Mouse (Mus musculus) kidney, embryonic 14.5 days (tissue): ENCODE measurements around the gene Capn8. TPM values are rescaled to one million over a fixed set of nuclear protein-coding genes. Genes with fewer than 3 reads are reported as not detected.
A peak's percentile ranks its signal among the peaks of the same experiment; 100 is the strongest.

ENCODE experiments used
- ATAC-seq: fragments of 200-750 bp; cut with Nextera tagmentation; 2 replicates; pipeline ENCODE4 v1.8.0; 2017; ENCODE audit warnings: moderate number of reproducible peaks, mild to moderate bottlenecking, moderate TSS enrichment, moderate library complexity; ENCODE audit not compliant: low FRiP score, low TSS enrichment
- H3K27ac ChIP-seq: fragments of 300-500 bp; sonication (generic); 2 replicates; pipeline ENCODE4 v1.5.1; 2014; ENCODE audit warnings: low read depth, mild to moderate bottlenecking, low read length, moderate library complexity, mixed read lengths
- H3K27me3 ChIP-seq: fragments of 300-500 bp; sonication (generic); 2 replicates; pipeline ENCODE4 v1.6.1; 2014; ENCODE audit warnings: mild to moderate bottlenecking, low read length; ENCODE audit not compliant: control insufficient read depth, insufficient read depth
- H3K36me3 ChIP-seq: fragments of 300-500 bp; sonication (generic); 2 replicates; pipeline ENCODE4 v1.6.1; 2014; ENCODE audit warnings: low read length, mixed read lengths; ENCODE audit not compliant: control insufficient read depth, insufficient read depth
- H3K4me1 ChIP-seq: fragments of 300-500 bp; sonication (generic); 2 replicates; pipeline ENCODE4 v1.6.1; 2014; ENCODE audit warnings: low read length, mixed read lengths; ENCODE audit not compliant: control insufficient read depth, insufficient read depth
- H3K4me2 ChIP-seq: fragments of 300-500 bp; sonication (generic); replicated peaks from 2 replicates; pipeline ENCODE4 v1.6.1; 2014; ENCODE audit warnings: low read depth, mild to moderate bottlenecking, low read length
- H3K4me3 ChIP-seq: fragments of 300-500 bp; sonication (generic); 2 replicates; pipeline ENCODE4 v1.5.1; 2014; ENCODE audit warnings: mild to moderate bottlenecking, low read length
- H3K9ac ChIP-seq: fragments of 300-500 bp; sonication (generic); 2 replicates; pipeline ENCODE4 v1.6.1; 2014; ENCODE audit warnings: low read depth, mild to moderate bottlenecking, low read length, moderate library complexity
- H3K9me3 ChIP-seq: fragments of 300-500 bp; sonication (generic); 2 replicates; pipeline ENCODE4 v1.6.1; 2016; ENCODE audit warnings: low read length; ENCODE audit not compliant: control insufficient read depth
- WGBS: fragments of 180-500 bp; shearing (Covaris S2); extraction: QIAGEN DNeasy Blood & Tissue Kit; methylation state at CpG from one replicate; pipeline ENCODE4 v1.1.7; 2014; 5-methylcytosine and 5-hydroxymethylcytosine counted together
- polyA plus RNA-seq: library from polyadenylated mRNA; unstranded; fragments of >200 nt; fragmentation: Nextera tagmentation; extraction: Ambion mirVana; gene quantifications from 2 replicates; pipeline ENCODE4 v1.2.1, GENCODE M21; 2014

Gene Capn8
- polyA plus RNA-seq = not detected in 2 replicates

DNA sequence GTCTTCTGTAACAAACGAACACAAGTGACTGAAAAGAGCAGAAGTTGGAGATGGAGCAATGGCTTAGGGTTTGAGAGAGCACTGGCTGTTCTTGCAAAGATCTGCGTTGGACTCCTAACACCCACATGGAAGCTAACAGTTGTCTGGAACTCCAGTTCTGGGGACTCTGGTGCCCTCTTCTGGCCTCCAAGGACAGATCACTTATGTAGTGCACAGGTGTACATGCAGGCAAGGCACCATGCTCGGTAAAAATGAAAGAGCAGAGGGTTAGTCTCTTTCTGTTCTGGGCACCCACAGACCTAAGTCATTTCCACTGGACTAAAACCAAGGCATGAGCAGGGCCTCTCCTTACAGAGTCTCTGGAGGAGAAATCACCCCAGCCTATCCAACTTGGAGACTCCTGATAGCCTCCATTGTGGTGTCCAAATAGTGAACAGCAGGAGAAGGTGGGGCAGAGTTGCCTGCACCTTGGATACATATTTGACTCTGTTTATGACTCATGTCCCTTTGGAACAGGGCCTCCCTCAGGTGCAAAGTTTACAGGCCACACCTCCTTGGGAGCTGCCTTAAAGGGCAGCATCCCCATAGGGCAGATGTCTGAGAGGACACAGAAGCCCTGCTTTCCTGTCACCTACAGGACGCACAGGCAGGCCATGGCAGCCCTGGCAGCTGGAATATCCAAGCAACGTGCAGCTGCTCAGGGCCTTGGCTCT lies at the start of gene Capn8:
Gene Capn8, plus strand, starts transcription at position 600 of the 713 bp plus-strand sequence.
- no peaks in the 10 kb centered on the region for H3K36me3 ChIP-seq
- no peak within 1 kb of the TSS for H3K4me2 ChIP-seq
- no peaks in the 10 kb centered on the region for H3K9me3 ChIP-seq
- no peaks in the 10 kb centered on the region for H3K27me3 ChIP-seq
- H3K27ac ChIP-seq = no peak within 1 kb of the TSS
- no peak within 1 kb of the TSS for H3K9ac ChIP-seq
- H3K4me1 ChIP-seq = peaks cover 5% of the 10 kb centered on the region; the same call in 1 of the 2 replicates
- WGBS = 86% methylated on average over 5 of the region's 5 CpGs
- no peak; the same call in 1 of the 2 replicates for ATAC-seq
- H3K4me3 ChIP-seq = no peak within 1 kb of the TSS

DNA sequence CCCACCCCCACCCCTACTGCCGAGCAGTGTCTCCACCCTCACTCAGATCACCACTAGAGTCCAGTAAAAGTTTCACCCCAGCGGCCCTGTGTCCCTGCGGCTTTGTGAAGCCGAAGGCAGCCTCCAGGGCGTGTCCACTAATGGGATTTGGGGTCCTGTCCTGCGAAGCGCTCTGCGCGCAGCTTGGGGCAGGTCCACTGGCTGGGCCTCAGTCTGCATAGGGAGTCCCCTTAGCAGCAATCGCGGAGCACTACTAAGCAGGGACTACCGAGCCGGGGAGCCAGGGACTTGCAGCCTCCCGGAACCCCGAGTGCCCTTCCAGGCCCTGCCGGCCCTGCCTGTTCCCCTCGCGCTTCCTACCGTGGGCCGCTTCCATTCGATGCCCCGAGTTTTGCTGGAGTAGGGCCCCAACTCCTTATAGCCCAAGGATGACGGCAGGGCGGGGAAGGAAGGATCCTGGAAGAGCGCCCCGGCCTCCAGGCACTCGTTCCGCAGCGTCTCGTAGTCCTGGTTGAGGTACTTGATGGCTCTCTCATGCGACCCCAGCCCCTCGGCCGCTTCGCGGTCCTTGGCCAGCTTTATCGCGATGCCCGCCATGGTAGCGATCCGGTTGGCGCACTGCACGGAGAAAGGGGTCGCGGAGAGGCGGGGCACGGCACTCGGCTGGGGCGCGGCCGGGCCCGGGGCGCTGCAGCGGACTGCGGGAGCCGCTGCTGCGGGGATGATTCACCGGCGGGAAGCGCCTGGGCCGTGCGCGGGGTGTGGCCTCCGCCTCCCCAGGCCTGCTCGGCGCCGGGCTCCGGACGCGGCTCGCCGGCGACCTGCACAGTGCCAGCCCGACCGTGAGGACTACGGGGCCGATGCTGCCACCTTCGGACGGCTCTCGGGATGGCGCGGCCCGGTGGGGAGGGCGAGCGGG lies 47.8 kb upstream of the Capn8 start, which contains the start of gene Capn2:
Gene Capn2, minus strand, starts transcription at position 851 of the 919 bp plus-strand sequence.
- Histone ChIP-seq H3K27ac (peak within 1 kb of the TSS; percentile 88), H3K4me3 (peak within 1 kb of the TSS; percentile 75), H3K4me1 (peaks cover 26% of the 10 kb centered on the region), H3K9ac (peak within 1 kb of the TSS; percentile 97), H3K27me3 (no peaks in the 10 kb centered on the region), H3K36me3 (peaks cover 8% of the 10 kb centered on the region; the same call in 1 of the 2 replicates), H3K4me2 (peak within 1 kb of the TSS; percentile 82), H3K9me3 (no peaks in the 10 kb centered on the region)
- peak; percentile 88 for ATAC-seq
- WGBS = under 1% methylated on average over 68 of the region's 84 CpGs

DNA sequence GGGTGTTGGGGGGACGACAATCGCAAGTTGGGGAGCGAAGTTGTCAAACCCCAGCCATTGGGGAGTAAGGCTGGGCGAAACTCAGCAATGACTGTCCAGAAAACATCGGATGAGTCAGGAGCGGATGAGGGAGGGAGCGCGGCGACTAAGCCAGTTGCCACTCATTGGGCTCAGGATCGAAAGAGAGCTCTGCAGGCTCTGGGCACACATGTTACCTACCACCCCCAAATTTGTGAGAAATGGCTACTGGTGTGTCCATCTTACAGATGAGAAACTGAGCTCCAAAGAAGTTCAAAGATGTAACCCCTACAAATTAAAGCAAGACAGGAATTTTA lies 47.2 kb upstream of the Capn8 start:
- H3K4me1 ChIP-seq = peaks cover 26% of the 10 kb centered on the region

DNA sequence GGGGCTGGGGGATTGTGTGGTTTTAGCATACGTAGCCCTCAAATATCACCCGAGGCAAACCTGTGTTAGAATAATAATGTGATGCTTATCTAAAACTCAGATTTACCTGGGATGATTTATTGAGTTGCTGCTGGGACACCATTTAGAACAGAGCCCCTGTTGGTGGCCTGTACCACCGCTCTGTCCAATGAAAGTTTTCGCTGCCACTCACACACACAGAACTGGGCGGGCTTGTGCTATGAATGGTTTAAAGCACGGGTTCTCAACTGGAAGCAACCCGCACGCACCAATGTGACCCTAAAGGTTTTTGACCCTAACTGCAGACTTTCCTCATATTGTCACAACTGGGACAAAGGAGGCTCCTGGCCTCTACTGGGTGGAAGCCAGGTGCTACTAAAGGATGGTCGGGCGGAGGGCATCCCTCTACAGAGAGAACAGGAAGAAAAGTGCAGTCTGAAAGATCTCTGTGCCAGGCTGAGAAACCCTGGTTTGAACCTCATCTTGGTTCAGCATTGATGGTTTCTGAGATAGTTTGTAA lies 46.6 kb upstream of the Capn8 start:
- 58% methylated on average over 10 of the region's 10 CpGs for WGBS
- H3K36me3 ChIP-seq = peaks cover 3% of the 10 kb centered on the region; the same call in 1 of the 2 replicates
- H3K9me3 ChIP-seq = no peaks in the 10 kb centered on the region
- H3K4me1 ChIP-seq = peaks cover 26% of the 10 kb centered on the region
- no peak for ATAC-seq
- no peak overlapping the region; the same call in 1 of the 2 replicates for H3K4me3 ChIP-seq
- H3K4me2 ChIP-seq = peak overlapping the region; percentile 82; the same call in 1 of the 2 replicates
- H3K27ac ChIP-seq = no peak overlapping the region
- H3K27me3 ChIP-seq = no peaks in the 10 kb centered on the region
- H3K9ac ChIP-seq = no peak overlapping the region

More for the DNA sequence above, 47.2 kb upstream of the Capn8 start:
- Histone ChIP-seq H3K27me3 (no peaks in the 10 kb centered on the region), H3K4me2 (peak overlapping the region; percentile 82), H3K4me3 (peak overlapping the region; percentile 75), H3K27ac (peak overlapping the region; percentile 88; the same call in 1 of the 2 replicates), H3K9me3 (no peaks in the 10 kb centered on the region), H3K9ac (peak overlapping the region; percentile 97), H3K36me3 (peaks cover 4% of the 10 kb centered on the region; the same call in 1 of the 2 replicates)
- ATAC-seq = 0 out of 2 replicates have a peak, but pooled peaks have one; percentile 1
- 1% methylated on average over 10 of the region's 10 CpGs for WGBS

DNA sequence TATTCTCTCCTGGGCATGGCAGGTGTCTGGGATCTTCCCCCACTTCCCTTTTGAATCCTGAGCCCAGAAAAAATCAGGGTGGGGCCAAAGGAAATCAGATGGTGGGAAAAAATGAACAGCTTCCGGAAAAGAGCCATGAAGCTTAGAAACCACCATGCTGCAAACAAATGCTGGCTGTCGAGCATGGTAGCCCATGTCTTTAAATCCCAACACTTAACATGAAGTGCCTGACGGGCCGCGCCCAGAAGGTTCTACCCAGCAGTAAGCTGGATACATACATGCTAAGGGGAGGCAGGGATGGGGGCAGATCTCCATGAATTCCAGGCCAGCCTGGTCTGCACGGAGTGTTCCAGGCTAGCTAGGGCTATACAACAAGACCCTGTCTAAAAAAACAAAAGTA lies 46.0 kb upstream of the Capn8 start:
- no peak overlapping the region for H3K4me2 ChIP-seq
- peaks cover 26% of the 10 kb centered on the region for H3K4me1 ChIP-seq
- H3K9me3 ChIP-seq = no peaks in the 10 kb centered on the region
- peaks cover 3% of the 10 kb centered on the region; the same call in 1 of the 2 replicates for H3K36me3 ChIP-seq
- WGBS = 86% methylated on average over 6 of the region's 6 CpGs
- no peak overlapping the region for H3K27ac ChIP-seq
- ATAC-seq = no peak
- H3K4me3 ChIP-seq = no peak overlapping the region
- H3K27me3 ChIP-seq = no peaks in the 10 kb centered on the region
- H3K9ac ChIP-seq = no peak overlapping the region

DNA sequence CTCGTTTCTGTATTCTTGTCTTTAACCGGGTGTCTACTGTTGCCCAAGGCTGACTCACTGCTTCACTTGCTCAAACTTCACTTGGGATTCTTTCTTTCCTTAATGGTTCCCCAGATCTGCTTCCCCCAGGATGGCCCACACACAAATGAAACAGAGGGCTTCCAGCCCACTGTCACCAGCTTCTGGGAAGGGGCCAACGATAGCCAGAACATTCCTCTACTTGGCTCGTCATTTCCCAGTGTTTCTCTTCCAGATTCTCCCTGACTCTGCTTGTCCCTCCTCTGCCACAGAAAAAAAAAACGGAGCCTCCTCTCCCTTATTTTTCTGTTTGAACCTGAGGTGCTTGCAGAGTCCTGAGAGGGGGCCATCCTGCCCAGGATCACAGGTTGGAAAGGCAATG lies 45.5 kb upstream of the Capn8 start:
- no peak overlapping the region for H3K4me3 ChIP-seq
- H3K27me3 ChIP-seq = no peaks in the 10 kb centered on the region
- peaks cover 3% of the 10 kb centered on the region; the same call in 1 of the 2 replicates for H3K36me3 ChIP-seq
- no peak overlapping the region for H3K4me2 ChIP-seq
- ATAC-seq = no peak
- no peaks in the 10 kb centered on the region for H3K9me3 ChIP-seq
- no peak overlapping the region for H3K9ac ChIP-seq
- peak overlapping the region; percentile 79; the same call in 1 of the 2 replicates for H3K27ac ChIP-seq
- 71% methylated on average over 5 of the region's 5 CpGs for WGBS
- H3K4me1 ChIP-seq = peaks cover 26% of the 10 kb centered on the region

DNA sequence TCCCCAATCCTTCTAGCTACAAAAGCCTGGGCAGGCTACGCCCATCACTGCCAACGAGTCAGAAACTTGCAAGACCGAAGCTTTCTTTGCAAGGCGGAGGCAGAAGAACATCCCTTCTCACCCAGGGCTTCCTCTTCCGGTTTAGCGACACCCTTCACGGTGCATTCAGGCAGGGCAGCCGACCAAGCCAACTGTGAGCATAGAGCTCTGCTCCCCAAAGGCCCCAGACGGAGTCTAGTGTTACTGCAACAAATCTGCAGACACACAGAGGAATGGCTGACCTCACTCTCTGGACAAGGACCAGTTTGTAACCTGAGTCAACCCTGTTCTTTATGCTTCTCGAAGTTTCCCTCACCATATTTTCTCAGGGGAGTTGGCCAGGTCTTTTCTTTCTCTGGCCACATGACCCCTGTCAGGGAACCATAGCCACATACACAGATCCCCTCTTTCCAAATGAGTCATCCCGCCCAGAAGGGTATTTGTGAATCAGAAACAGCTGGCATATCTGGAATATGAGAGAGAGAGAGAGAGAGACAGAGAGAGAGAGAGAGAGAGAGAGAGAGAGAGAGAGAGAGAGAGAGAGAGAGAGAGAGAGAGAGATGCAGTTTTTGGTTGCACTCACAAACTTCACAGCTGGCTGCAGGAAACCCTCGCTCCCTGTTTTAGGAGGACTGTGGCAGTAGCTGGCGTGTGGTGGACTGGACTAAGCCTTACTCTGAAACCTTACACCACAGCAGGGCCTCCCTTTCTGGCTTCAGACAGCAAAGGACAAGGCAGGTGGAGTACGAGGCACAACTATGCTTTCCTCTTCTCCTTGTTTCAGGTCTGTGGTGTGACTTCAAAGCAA lies 44.5 kb upstream of the Capn8 start:
- Histone ChIP-seq H3K9ac (no peak overlapping the region; the same call in 1 of the 2 replicates), H3K4me3 (no peak overlapping the region), H3K36me3 (no peaks in the 10 kb centered on the region; the same call in 1 of the 2 replicates), H3K4me1 (peaks cover 25% of the 10 kb centered on the region), H3K27me3 (no peaks in the 10 kb centered on the region), H3K27ac (peak overlapping the region; percentile 79), H3K4me2 (peak overlapping the region; percentile 23), H3K9me3 (no peaks in the 10 kb centered on the region)
- peak; percentile 61 for ATAC-seq
- WGBS = 15% methylated on average over 14 of the region's 14 CpGs

DNA sequence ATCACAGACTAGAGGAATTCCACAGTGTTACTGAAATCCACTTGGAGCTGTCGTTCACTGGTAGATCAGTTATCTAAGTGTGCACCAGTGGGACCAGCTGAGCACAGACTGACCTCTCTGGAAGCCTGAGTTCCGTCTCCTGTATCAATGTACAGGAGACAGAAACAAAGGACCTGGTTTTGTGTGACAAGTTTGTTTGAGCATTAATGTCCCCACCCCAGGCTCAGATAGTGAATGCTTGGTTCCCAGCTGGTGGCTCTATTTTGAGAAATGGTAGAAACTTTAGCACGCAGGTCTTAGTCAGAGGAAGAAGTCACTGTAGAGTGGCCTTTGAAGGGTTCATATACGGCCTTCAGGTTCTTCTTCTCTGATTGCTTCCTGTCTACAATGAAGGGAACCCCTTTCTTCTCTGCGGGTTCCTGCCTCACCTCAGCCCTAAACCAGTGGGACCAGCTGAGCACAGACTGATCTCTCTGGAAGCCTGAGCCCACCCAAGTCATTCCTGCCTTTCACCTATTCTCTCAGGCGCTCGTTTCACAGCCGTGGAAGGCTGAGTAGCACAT lies 43.8 kb upstream of the Capn8 start:
- Histone ChIP-seq H3K27me3 (no peaks in the 10 kb centered on the region), H3K4me2 (no peak overlapping the region), H3K4me1 (peaks cover 18% of the 10 kb centered on the region), H3K27ac (peak overlapping the region; percentile 79; the same call in 1 of the 2 replicates), H3K4me3 (no peak overlapping the region), H3K9me3 (no peaks in the 10 kb centered on the region), H3K36me3 (no peaks in the 10 kb centered on the region), H3K9ac (no peak overlapping the region)
- WGBS = 56% methylated on average over 8 of the region's 8 CpGs
- ATAC-seq = no peak
